Mouse (Mus musculus) stomach, embryonic 16.5 days (tissue): ENCODE measurements at regions not wholly inside any gene's neighbourhood (a gene's known extent, or its start where the extent isn't known, plus 50 kb on each side); places are given as distances from the start of the nearest gene placed in this dataset.
A peak's percentile ranks its signal among the peaks of the same experiment; 100 is the strongest.

Source experiments
- ATAC-seq: fragments of 200-750 bp; cut with Nextera tagmentation; 2 replicates; pipeline ENCODE4 v1.8.0; 2017; ENCODE audit warnings: moderate number of reproducible peaks, moderate TSS enrichment; ENCODE audit not compliant: insufficient read depth, low FRiP score
- H3K27ac ChIP-seq: fragments of 300-500 bp; sonication (generic); 2 replicates; pipeline ENCODE4 v1.5.1; 2014; ENCODE audit warnings: low read length
- H3K27me3 ChIP-seq: fragments of 300-500 bp; sonication (generic); 2 replicates; pipeline ENCODE4 v1.6.1; 2014; ENCODE audit warnings: low read length, control low read depth, mixed read lengths; ENCODE audit not compliant: control insufficient read depth, insufficient read depth
- H3K36me3 ChIP-seq: fragments of 300-500 bp; sonication (generic); 2 replicates; pipeline ENCODE4 v1.6.1; 2014; ENCODE audit warnings: low read length; ENCODE audit not compliant: control insufficient read depth, insufficient read depth
- H3K4me1 ChIP-seq: fragments of 300-500 bp; sonication (generic); 2 replicates; pipeline ENCODE4 v1.6.1; 2014; ENCODE audit warnings: low read length, control low read depth, mixed read lengths; ENCODE audit not compliant: control insufficient read depth, insufficient read depth
- H3K4me2 ChIP-seq: fragments of 300-500 bp; sonication (generic); 2 replicates; pipeline ENCODE4 v1.6.1; 2014; ENCODE audit warnings: low read depth, low read length, mixed read lengths
- H3K4me3 ChIP-seq: fragments of 300-500 bp; sonication (generic); replicated peaks from 2 replicates; pipeline ENCODE4 v1.5.1; 2014; ENCODE audit warnings: mild to moderate bottlenecking, low read length
- H3K9ac ChIP-seq: fragments of 300-500 bp; sonication (generic); 2 replicates; pipeline ENCODE4 v1.6.1; 2014; ENCODE audit warnings: low read length
- H3K9me3 ChIP-seq: fragments of 300-500 bp; sonication (generic); replicated peaks from 2 replicates; pipeline ENCODE4 v1.6.1; 2016; ENCODE audit warnings: low read length, control low read depth; ENCODE audit not compliant: control insufficient read depth
- WGBS: fragments of 180-500 bp; shearing (Covaris S2); extraction: QIAGEN DNeasy Blood & Tissue Kit; methylation state at CpG from one replicate; pipeline ENCODE4 v1.1.7; 2014; 5-methylcytosine and 5-hydroxymethylcytosine counted together

DNA sequence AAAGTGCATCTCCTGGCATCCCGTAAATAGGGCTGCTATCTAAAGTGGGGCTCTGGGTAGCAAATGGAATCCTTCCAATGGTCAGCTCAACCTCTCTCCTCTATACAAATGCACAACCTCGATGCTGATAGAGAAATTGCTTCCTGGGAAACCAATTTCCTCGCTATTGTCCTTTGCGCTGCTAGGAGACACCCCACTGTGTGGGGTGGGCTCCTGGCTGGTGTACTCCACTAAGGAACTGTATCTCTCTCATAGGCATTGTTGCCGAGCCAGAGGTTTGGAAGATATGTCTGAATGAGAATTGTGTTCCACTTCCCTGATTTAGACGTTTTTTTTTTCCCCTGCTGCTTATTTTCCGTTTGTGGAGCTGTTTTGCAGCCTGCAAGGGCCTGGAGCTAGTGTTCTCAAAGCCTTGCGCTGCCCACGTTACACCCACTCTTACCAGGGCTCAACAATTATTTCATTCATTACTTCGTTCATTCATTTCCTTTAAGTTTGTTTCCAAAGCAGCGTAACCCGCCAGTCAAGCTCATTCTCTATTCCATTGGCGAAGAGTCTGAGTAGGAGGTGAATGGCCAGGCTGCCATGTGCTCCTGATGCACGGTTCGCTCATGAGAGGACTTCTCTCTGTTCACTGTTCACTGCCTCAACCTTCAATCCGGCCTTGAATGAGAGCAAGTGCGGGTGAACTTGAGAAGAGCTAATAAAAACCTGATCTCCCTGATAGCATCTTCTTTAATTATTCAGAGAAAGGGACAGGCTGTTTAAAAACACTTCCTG lies 76.5 kb upstream of the Barx2 start:
- Histone ChIP-seq H3K4me2 (no peak overlapping the region), H3K36me3 (no peaks in the 10 kb centered on the region), H3K9ac (no peak overlapping the region), H3K9me3 (no peaks in the 10 kb centered on the region), H3K27me3 (no peaks in the 10 kb centered on the region), H3K4me3 (no peak overlapping the region), H3K4me1 (no peaks in the 10 kb centered on the region; the same call in 1 of the 2 replicates), H3K27ac (no peak overlapping the region)
- no peak for ATAC-seq
- 75% methylated on average over 17 of the region's 17 CpGs for WGBS

DNA sequence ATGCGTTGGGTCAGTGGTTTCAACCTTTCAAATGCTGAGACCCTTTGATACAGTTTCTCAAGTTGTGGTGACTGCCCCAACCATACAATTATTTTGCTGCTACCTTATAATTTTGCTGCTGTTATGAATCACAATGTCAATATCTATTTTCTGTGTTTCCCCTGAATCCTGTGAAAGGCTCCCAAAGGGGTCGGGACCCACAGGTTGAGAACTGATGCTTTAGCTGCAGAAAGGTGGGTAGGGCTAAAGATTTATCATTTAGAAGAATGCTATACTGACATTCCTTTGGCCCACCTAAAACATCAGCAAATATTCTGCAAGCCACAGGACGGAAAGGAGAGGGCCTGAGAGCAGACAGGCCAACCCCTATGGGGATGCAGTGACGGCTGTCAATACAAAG lies 77.2 kb upstream of the Barx2 start:
- ATAC-seq = no peak
- Histone ChIP-seq H3K9me3 (no peaks in the 10 kb centered on the region), H3K27me3 (no peaks in the 10 kb centered on the region), H3K4me3 (no peak overlapping the region), H3K36me3 (no peaks in the 10 kb centered on the region), H3K9ac (no peak overlapping the region), H3K4me2 (no peak overlapping the region), H3K4me1 (no peaks in the 10 kb centered on the region; the same call in 1 of the 2 replicates), H3K27ac (no peak overlapping the region)
- 84% methylated on average over 4 of the region's 4 CpGs for WGBS

DNA sequence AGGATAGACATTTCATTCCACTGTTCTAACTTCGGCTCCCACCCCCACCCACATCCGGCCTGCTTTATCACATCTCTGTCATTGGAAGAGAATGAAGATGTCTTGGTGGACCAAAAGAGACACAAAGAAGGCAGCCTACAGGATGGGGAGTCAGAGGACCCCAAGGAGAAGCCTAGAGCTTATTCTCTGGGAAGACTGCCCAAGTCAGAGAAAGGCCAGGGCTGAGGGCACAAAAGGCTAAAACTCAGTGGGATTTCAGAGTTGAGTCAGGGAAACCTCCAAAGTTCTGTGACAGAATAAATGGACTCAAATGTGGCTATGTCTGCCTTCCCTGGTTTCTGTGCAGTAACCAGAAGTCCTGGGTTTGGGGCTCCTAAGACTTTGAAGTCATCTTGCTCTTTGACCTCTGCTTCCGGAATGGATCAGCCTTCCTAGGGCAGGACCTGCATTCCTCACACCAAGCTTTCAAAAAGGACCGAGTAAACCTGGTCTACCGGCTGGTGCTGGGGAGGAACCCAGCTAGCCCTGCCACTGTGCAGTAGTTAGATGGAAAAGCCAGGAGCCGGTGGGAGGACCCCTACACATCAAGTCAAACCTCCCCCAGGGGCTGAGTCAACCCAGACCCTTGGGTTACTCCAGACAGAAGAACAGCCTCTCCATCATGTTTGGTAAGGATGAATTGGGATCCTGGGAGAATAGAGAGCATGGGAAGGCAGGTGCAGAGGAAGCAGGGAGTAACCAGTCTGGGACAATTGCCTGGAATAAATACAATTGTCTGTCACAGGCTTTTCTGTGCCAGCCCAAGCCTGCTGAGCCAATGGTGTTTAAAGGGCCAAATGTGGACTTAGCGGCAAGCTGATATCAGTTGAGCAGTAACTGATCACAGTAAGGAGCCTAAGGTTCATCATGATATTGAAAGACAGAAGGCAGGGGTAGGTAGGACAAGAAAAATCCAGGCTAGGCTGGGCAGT lies 80.7 kb upstream of the Barx2 start:
- Histone ChIP-seq H3K27me3 (no peaks in the 10 kb centered on the region), H3K4me1 (peaks cover 10% of the 10 kb centered on the region), H3K36me3 (no peaks in the 10 kb centered on the region), H3K4me3 (no peak overlapping the region), H3K9me3 (no peaks in the 10 kb centered on the region), H3K27ac (no peak overlapping the region), H3K9ac (no peak overlapping the region), H3K4me2 (no peak overlapping the region)
- no peak for ATAC-seq
- WGBS = 58% methylated on average over 7 of the region's 7 CpGs

DNA sequence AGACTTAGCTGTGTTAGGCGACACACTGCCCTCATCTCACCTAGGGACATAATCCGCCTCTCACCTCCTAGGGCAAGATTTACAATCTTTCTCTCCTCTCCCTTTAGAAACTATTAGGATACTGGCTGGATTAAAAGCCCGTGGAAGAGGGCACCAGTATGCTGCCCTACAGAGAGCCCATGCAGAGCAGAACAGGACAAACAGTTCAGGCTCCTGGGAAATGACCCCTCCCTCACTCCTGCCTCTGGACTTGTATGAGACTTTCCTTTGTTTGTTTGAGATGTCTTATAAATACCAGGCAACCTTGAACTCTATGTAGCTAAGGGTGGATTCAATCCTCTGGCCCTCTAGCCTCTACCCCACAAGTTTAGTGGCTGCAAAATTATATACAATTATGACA lies 81.8 kb upstream of the Barx2 start:
- no peaks in the 10 kb centered on the region for H3K9me3 ChIP-seq
- 72% methylated on average over 3 of the region's 3 CpGs for WGBS
- H3K9ac ChIP-seq = no peak overlapping the region
- ATAC-seq = no peak
- no peak overlapping the region for H3K4me3 ChIP-seq
- no peaks in the 10 kb centered on the region for H3K36me3 ChIP-seq
- H3K27ac ChIP-seq = no peak overlapping the region
- H3K27me3 ChIP-seq = no peaks in the 10 kb centered on the region
- H3K4me2 ChIP-seq = no peak overlapping the region
- peaks cover 10% of the 10 kb centered on the region for H3K4me1 ChIP-seq

DNA sequence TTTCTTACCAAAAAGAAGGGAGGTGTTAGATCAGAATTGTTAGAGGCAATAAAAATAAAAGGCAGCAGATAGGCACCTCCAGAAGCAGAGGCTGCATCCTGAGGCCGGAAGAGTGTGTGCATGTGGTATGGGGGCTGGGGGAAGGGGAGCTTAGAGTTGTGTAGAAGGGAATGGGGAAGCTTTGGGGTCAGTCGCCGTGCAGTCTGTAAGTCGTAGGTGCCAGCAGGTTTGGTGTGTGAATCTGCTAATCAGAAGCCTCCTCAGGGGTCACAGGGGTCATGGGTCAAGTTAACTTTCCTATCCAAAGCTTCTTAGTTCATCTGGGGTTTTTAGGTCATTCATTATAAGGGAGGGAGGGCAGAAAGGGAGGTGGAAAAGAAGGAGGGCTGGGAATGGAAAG lies 82.4 kb upstream of the Barx2 start:
- no peaks in the 10 kb centered on the region for H3K36me3 ChIP-seq
- H3K4me1 ChIP-seq = peaks cover 10% of the 10 kb centered on the region
- no peaks in the 10 kb centered on the region for H3K9me3 ChIP-seq
- no peak overlapping the region for H3K4me3 ChIP-seq
- H3K4me2 ChIP-seq = no peak overlapping the region
- H3K9ac ChIP-seq = no peak overlapping the region
- no peaks in the 10 kb centered on the region for H3K27me3 ChIP-seq
- ATAC-seq = no peak
- no peak overlapping the region for H3K27ac ChIP-seq
- WGBS = 66% methylated on average over 4 of the region's 4 CpGs

DNA sequence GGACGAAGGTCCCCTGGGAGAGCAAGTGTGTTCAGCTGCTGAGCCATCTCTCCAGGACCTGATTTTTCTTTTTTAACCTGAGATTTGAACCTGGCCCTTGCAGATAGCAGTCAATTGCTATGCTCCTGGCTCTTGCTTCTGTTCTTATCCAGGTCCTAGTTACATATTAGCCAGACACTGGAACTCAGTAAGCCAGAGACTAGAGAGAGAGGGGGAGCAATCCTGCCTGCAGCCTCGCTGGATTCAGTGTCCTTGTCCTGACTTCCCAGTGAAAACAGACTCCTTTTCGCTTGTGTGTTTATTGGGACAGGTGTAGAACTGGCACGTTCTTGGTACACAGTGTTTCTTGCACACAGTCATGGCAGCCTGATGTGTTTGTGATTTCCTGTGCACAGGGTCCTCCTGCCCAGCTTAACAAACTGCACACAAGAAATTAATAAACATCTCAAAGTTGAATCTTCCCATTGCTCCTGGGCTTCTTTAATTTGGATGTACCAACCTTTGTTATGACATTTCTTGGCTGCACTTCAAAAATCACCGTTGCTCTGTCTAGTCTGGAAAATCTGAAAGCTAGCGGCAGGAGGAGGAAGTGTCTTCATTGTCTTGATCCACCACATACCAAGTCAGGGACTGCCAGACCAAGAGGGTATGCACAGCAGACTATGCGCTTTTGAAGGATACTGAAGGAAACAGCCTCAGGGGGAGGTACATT lies 83.4 kb upstream of the Barx2 start:
- peak overlapping the region; percentile 72 for H3K27ac ChIP-seq
- 41% methylated on average over 7 of the region's 7 CpGs for WGBS
- no peaks in the 10 kb centered on the region for H3K36me3 ChIP-seq
- H3K4me3 ChIP-seq = no peak overlapping the region
- peak; percentile 61 for ATAC-seq
- H3K9ac ChIP-seq = no peak overlapping the region
- no peaks in the 10 kb centered on the region for H3K9me3 ChIP-seq
- no peak overlapping the region for H3K4me2 ChIP-seq
- H3K4me1 ChIP-seq = peaks cover 10% of the 10 kb centered on the region
- H3K27me3 ChIP-seq = no peaks in the 10 kb centered on the region

DNA sequence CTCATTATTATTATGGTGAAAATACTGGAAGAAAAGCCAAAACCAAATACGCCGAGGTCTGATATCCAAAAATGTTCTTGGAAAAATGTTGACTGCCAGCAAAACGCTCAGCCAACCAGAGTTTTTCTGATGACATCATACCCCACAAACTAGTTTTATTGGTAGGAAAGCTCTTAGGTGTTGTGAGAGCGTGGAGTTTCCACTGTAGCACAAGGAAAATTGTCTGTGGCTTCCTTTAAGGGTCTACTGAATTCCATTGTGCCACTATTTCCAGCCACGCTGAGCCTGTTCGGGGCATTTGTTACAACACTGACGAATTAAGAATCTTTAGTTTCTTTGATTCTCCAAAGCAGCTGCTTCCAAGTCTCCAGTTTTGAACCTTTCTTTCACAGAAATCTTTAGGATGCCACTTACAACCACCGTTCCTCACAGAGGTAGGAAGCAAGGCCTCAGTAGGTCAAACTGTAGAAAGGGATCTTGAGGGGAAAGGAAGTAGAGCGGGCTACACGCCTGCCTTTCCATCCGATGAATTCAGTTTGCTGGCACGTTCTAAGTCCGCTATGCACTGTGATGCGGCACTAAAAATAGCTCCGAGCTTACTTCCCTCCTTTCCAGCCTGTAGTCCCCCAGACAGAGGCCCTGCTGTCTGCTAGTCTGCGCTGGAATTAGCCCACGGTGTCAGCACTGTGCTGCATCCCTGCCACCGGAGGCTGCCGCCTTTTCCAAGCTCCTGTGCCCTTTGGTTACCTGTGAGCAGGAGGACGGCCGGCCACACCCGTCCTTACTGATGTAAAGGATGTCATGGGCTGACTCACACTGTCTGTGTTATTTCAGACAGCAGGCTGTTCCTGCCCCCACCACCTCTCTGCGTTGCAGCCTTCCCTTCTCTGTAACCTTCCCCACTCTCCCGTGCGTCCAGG lies 84.2 kb upstream of the Barx2 start:
- peak overlapping the region; percentile 37 for H3K4me2 ChIP-seq
- peaks cover 10% of the 10 kb centered on the region for H3K4me1 ChIP-seq
- H3K27ac ChIP-seq = peak overlapping the region; percentile 72
- no peaks in the 10 kb centered on the region for H3K9me3 ChIP-seq
- no peaks in the 10 kb centered on the region for H3K27me3 ChIP-seq
- ATAC-seq = peak; percentile 83
- 30% methylated on average over 25 of the region's 25 CpGs for WGBS
- H3K9ac ChIP-seq = peak overlapping the region; percentile 46
- H3K36me3 ChIP-seq = no peaks in the 10 kb centered on the region
- H3K4me3 ChIP-seq = 0 out of 2 replicates have a peak overlapping the region, but pooled peaks have one; percentile 4

DNA sequence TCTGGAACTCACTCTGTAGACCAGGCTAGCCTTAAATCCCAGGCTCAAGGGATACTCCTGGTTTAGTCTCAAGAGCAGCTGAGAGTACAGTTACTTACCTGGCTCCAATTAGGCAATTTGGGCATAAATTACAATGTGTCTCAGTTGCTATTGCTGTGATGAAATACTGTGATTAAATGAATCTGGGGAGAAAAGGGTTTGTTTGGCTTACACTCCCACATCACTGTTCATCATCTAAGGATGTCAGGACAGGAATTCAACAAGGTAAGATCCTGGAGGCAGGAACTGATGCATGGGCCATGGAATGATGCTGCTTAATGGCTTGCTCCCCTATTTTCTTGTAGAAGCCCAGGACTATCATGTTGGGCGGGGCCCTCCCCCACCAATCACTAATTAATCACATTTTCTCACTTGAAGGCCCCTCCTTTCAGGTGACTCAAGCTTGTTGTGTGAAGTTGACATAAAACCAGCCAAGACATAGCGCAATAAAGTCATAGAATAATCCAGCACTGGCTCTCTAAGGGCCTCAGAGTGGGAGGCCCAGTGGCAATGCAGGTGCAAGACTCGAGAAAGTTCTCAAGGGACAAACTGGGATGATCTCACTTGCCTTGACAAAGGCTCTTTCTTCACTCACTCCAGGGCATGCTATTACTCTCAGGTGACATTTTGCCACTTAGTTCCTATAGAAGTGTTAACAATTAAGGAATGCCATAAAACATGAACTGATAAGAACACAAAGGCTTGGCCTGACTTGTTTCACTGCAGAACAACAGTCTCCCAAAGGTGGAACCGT lies 85.4 kb upstream of the Barx2 start:
- Histone ChIP-seq H3K4me2 (no peak overlapping the region), H3K4me1 (peaks cover 10% of the 10 kb centered on the region), H3K27ac (no peak overlapping the region; the same call in 1 of the 2 replicates), H3K4me3 (no peak overlapping the region), H3K9me3 (no peaks in the 10 kb centered on the region), H3K36me3 (no peaks in the 10 kb centered on the region), H3K27me3 (no peaks in the 10 kb centered on the region), H3K9ac (no peak overlapping the region)
- 68% methylated on average over 4 of the region's 4 CpGs for WGBS
- ATAC-seq = peak; percentile 45; the same call in 1 of the 2 replicates
